Mouse (Mus musculus): ENCODE data around the gene Krt2. TPM values are rescaled to one million over a fixed set of nuclear protein-coding genes. Genes with fewer than 3 reads are reported as not detected.

Gene Krt2
- polyA plus RNA-seq, 1 experiment from 2014 or later, result not detected

DNA sequence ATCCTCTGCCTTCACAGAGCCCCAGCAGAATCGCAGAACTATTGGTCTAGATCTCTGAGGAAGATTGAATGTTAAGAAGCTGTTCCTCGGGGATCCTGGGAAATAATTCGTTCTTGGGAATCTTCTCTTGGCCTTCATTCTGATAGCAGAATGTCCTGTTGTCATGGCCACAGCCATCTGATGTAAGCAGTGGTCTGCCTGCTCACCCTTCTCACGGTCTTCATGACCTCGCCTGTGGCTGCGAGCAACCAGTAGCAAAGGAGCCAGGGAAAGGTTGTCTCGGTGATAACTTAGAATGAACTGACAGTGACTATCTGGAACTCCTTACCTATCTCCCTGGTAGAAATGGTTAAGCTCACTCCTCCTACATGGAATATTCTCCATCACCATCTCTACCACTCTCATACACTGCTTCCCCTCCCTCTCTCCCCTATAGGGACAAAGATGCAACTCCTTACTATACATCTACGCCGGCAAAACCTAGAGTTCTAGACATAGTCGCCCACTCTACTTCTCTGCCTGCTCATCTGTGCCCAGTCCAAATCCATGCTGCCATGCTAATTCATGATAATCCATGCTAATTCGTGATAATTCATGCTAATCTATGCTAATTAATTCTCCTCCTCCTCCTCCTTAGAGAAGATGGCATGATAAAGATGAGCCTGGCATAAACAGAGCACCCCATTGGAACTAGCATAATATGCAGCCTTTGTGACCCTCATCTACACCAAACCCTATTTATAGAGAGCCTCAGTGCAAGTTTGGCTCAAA is 14.7 kb downstream of the Krt2 start:
- ATAC-seq (ENCODE audit: insufficient number of reproducible peaks, low FRiP score, low TSS enrichment, low read depth) (no peak), DNase-seq (ENCODE audit: low spot score) (no peak)
- Histone ChIP-seq H3K27ac (replicated peaks; ENCODE audit: low read depth, low read length) (no peak overlapping the region), H3K4me2 (ENCODE audit: low read depth, severe bottlenecking) (no peak overlapping the region), H3K4me1 (ENCODE audit: control insufficient read depth, insufficient read depth, low read length) (no peaks in the 10 kb centered on the region), H3K36me3 (ENCODE audit: control insufficient read depth, insufficient read depth, low read length) (no peaks in the 10 kb centered on the region), H3K9me3 (ENCODE audit: control insufficient read depth, low read length) (no peaks in the 10 kb centered on the region), H3K9ac (ENCODE audit: low read length) (no peak overlapping the region), H3K27me3 (ENCODE audit: control insufficient read depth, insufficient read depth, low read length) (no peaks in the 10 kb centered on the region), H3K4me3 (ENCODE audit: low read depth, low read length) (no peak overlapping the region)
- WGBS, result 87% methylated on average over 11 of the region's 11 CpGs

GRCm38 (mm10) chr15:101802296-101802835 is 15.6 kb downstream of the Krt2 start, which contains the start of gene Krt73:
TSS of gene Krt73 (minus strand) at chr15:101802346.
- WGBS, result 86% methylated on average over 6 of the region's 6 CpGs
- no peaks in the 10 kb centered on the region for H3K36me3 ChIP-seq (ENCODE audit: control insufficient read depth, insufficient read depth, low read length)
- ATAC-seq (ENCODE audit: insufficient number of reproducible peaks, low FRiP score, low TSS enrichment, low read depth) (no peak), DNase-seq (ENCODE audit: low spot score) (no peak)
- H3K9me3 ChIP-seq (ENCODE audit: control insufficient read depth, low read length), result no peaks in the 10 kb centered on the region
- H3K27me3 ChIP-seq (ENCODE audit: control insufficient read depth, insufficient read depth, low read length), result no peaks in the 10 kb centered on the region
- no peak within 1 kb of the TSS for H3K4me2 ChIP-seq (ENCODE audit: low read depth, severe bottlenecking)
- H3K9ac ChIP-seq (ENCODE audit: low read length), result no peak within 1 kb of the TSS
- H3K4me1 ChIP-seq (ENCODE audit: control insufficient read depth, insufficient read depth, low read length), result no peaks in the 10 kb centered on the region
- no peak within 1 kb of the TSS for H3K27ac ChIP-seq (replicated peaks; ENCODE audit: low read depth, low read length)
- no peak within 1 kb of the TSS for H3K4me3 ChIP-seq (ENCODE audit: low read depth, low read length)

DNA sequence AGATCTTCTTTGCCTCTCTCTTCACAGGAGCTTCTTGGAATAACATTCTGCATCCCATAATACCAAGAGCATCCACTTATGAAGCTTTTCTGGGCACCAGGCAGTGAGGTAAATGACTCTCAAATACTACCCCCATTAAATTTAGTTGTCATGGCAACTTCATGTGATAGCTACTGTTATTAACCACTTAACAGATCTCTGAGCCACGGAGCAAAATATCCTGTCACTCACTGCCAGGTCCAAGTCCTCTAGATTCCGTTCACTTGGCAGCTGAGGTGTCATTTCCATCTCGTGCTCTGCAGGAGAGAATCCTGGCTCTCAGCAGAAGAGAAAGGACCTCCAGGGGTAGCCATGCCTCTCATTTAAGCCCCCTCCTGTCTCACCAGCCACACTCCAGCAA is 27.1 kb downstream of the Krt2 start:
- H3K4me1 ChIP-seq (ENCODE audit: control insufficient read depth, insufficient read depth, low read length), result no peaks in the 10 kb centered on the region
- no peaks in the 10 kb centered on the region for H3K27me3 ChIP-seq (ENCODE audit: control insufficient read depth, insufficient read depth, low read length)
- no peak for DNase-seq (ENCODE audit: low spot score)
- no peak for ATAC-seq (ENCODE audit: insufficient number of reproducible peaks, low FRiP score, low TSS enrichment, low read depth)
- no peak overlapping the region for H3K4me2 ChIP-seq (ENCODE audit: low read depth, severe bottlenecking)
- H3K9me3 ChIP-seq (ENCODE audit: control insufficient read depth, low read length), result no peaks in the 10 kb centered on the region
- H3K27ac ChIP-seq (replicated peaks; ENCODE audit: low read depth, low read length), result no peak overlapping the region
- WGBS, result 10% methylated on average over 3 of the region's 3 CpGs
- H3K9ac ChIP-seq (ENCODE audit: low read length), result no peak overlapping the region
- no peak overlapping the region for H3K4me3 ChIP-seq (ENCODE audit: low read depth, low read length)
- no peaks in the 10 kb centered on the region for H3K36me3 ChIP-seq (ENCODE audit: control insufficient read depth, insufficient read depth, low read length)

- no peak within 1 kb of the TSS for H3K4me2 ChIP-seq (ENCODE audit: low read depth, severe bottlenecking)
- 87% methylated on average over 18 of the region's 18 CpGs for WGBS
- H3K27ac ChIP-seq (replicated peaks; ENCODE audit: low read depth, low read length), result no peak within 1 kb of the TSS
- no peaks in the 10 kb centered on the region for H3K36me3 ChIP-seq (ENCODE audit: control insufficient read depth, insufficient read depth, low read length)
- no peak within 1 kb of the TSS for H3K9ac ChIP-seq (ENCODE audit: low read length)
- ATAC-seq (ENCODE audit: insufficient number of reproducible peaks, low FRiP score, low TSS enrichment, low read depth), result no peak
- no peak for DNase-seq (ENCODE audit: low spot score)
- no peaks in the 10 kb centered on the region for H3K27me3 ChIP-seq (ENCODE audit: control insufficient read depth, insufficient read depth, low read length)
- no peaks in the 10 kb centered on the region for H3K4me1 ChIP-seq (ENCODE audit: control insufficient read depth, insufficient read depth, low read length)
- H3K9me3 ChIP-seq (ENCODE audit: control insufficient read depth, low read length), result no peaks in the 10 kb centered on the region
- H3K4me3 ChIP-seq (ENCODE audit: low read depth, low read length), result no peak within 1 kb of the TSS
These were observed 31.6 kb downstream of the Krt2 start, which contains the start of gene Krt72 for GRCm38 (mm10) chr15:101786360-101786759. TSS of gene Krt72 (minus strand) at chr15:101786460.

GRCm38 (mm10) chr15:101773420-101773819 is 44.5 kb downstream of the Krt2 start:
- Histone ChIP-seq H3K27me3 (ENCODE audit: control insufficient read depth, insufficient read depth, low read length) (no peaks in the 10 kb centered on the region), H3K9ac (ENCODE audit: low read length) (no peak overlapping the region), H3K4me3 (ENCODE audit: low read depth, low read length) (no peak overlapping the region), H3K9me3 (ENCODE audit: control insufficient read depth, low read length) (no peaks in the 10 kb centered on the region), H3K4me1 (ENCODE audit: control insufficient read depth, insufficient read depth, low read length) (no peaks in the 10 kb centered on the region), H3K4me2 (ENCODE audit: low read depth, severe bottlenecking) (no peak overlapping the region), H3K36me3 (ENCODE audit: control insufficient read depth, insufficient read depth, low read length) (no peaks in the 10 kb centered on the region), H3K27ac (replicated peaks; ENCODE audit: low read depth, low read length) (no peak overlapping the region)
- DNase-seq (ENCODE audit: low spot score) (no peak), ATAC-seq (ENCODE audit: insufficient number of reproducible peaks, low FRiP score, low TSS enrichment, low read depth) (no peak)
- 82% methylated on average over 10 of the region's 10 CpGs for WGBS

GRCm38 (mm10) chr15:101772711-101773081 is 45.3 kb downstream of the Krt2 start:
- no peak overlapping the region for H3K4me2 ChIP-seq (ENCODE audit: low read depth, severe bottlenecking)
- 15% methylated on average over 5 of the region's 5 CpGs for WGBS
- no peak overlapping the region for H3K4me3 ChIP-seq (ENCODE audit: low read depth, low read length)

DNA sequence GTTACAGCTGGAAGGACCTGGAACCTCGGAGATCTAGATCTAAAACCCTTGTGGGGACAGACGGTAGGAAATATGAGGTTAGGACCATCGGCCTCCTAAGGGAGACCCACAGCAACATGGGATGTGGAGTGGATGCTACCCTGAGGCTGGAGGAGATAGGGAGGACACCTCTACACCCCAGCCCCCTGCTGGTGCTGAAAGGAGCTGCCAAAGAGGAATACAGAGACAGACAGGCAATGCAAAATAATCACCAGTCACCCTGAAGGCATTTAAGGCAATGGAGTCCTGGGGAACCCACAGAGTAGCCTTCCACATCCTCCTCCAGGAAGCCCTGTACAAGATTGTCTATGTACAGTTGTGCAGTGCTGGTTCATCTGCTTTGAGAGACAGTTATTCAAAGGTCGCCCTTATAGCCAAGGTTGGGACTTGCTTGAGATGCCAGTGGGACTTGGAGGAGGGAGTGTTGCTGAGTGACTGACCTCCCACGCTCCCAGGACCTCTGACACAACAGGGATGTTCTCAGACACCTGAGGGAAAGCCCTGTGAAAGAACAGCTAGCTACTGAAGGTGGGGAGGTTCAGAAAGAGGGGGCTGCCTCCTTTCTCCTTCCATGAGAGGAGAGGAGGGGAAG is 45.8 kb downstream of the Krt2 start:
- no peaks in the 10 kb centered on the region for H3K27me3 ChIP-seq (ENCODE audit: control insufficient read depth, insufficient read depth, low read length)
- H3K4me1 ChIP-seq (ENCODE audit: control insufficient read depth, insufficient read depth, low read length), result no peaks in the 10 kb centered on the region
- ATAC-seq (ENCODE audit: insufficient number of reproducible peaks, low FRiP score, low TSS enrichment, low read depth) (no peak), DNase-seq (ENCODE audit: low spot score) (peak; percentile 31)
- no peak overlapping the region for H3K9ac ChIP-seq (ENCODE audit: low read length)
- H3K9me3 ChIP-seq (ENCODE audit: control insufficient read depth, low read length), result no peaks in the 10 kb centered on the region
- no peak overlapping the region for H3K4me2 ChIP-seq (ENCODE audit: low read depth, severe bottlenecking)
- H3K4me3 ChIP-seq (ENCODE audit: low read depth, low read length), result no peak overlapping the region
- no peak overlapping the region for H3K27ac ChIP-seq (replicated peaks; ENCODE audit: low read depth, low read length)
- no peaks in the 10 kb centered on the region for H3K36me3 ChIP-seq (ENCODE audit: control insufficient read depth, insufficient read depth, low read length)
- 70% methylated on average over 5 of the region's 5 CpGs for WGBS

More at GRCm38 (mm10) chr15:101772711-101773081, 45.3 kb downstream of the Krt2 start:
- no peak overlapping the region for H3K9ac ChIP-seq (ENCODE audit: low read length)
- DNase-seq (ENCODE audit: low spot score), result peak; percentile 96
- no peaks in the 10 kb centered on the region for H3K9me3 ChIP-seq (ENCODE audit: control insufficient read depth, low read length)
- no peaks in the 10 kb centered on the region for H3K36me3 ChIP-seq (ENCODE audit: control insufficient read depth, insufficient read depth, low read length)
- no peaks in the 10 kb centered on the region for H3K27me3 ChIP-seq (ENCODE audit: control insufficient read depth, insufficient read depth, low read length)
- ATAC-seq (ENCODE audit: insufficient number of reproducible peaks, low FRiP score, low TSS enrichment, low read depth), result 0 out of 2 replicates have a peak, but pooled peaks have one; percentile 54
- no peak overlapping the region for H3K27ac ChIP-seq (replicated peaks; ENCODE audit: low read depth, low read length)
- no peaks in the 10 kb centered on the region for H3K4me1 ChIP-seq (ENCODE audit: control insufficient read depth, insufficient read depth, low read length)

- no peak for DNase-seq (ENCODE audit: low spot score)
- Histone ChIP-seq H3K4me1 (ENCODE audit: control insufficient read depth, insufficient read depth, low read length) (no peaks in the 10 kb centered on the region), H3K9ac (ENCODE audit: low read length) (no peak overlapping the region), H3K27ac (replicated peaks; ENCODE audit: low read depth, low read length) (no peak overlapping the region), H3K36me3 (ENCODE audit: control insufficient read depth, insufficient read depth, low read length) (no peaks in the 10 kb centered on the region), H3K4me3 (ENCODE audit: low read depth, low read length) (no peak overlapping the region), H3K27me3 (ENCODE audit: control insufficient read depth, insufficient read depth, low read length) (no peaks in the 10 kb centered on the region), H3K9me3 (ENCODE audit: control insufficient read depth, low read length) (no peaks in the 10 kb centered on the region), H3K4me2 (ENCODE audit: low read depth, severe bottlenecking) (no peak overlapping the region)
- WGBS, result 47% methylated on average over 8 of the region's 8 CpGs
- ATAC-seq (ENCODE audit: insufficient number of reproducible peaks, low FRiP score, low TSS enrichment, low read depth), result no peak
These were observed 47.7 kb downstream of the Krt2 start for GRCm38 (mm10) chr15:101770226-101770625.
